Mouse (Mus musculus) left cerebral cortex, postnatal 36 days (tissue): ENCODE measurements around the gene C2cd2l. TPM values are rescaled to one million over a fixed set of nuclear protein-coding genes. Genes with fewer than 3 reads are reported as not detected.
"Not testable (repeated sequence)": the region's sequence is repeated elsewhere in the genome, so short reads cannot be mapped to it uniquely, and the experiment has no call there.

ENCODE experiments used
- DNase-seq, 2 experiments: peaks; one replicate each; pipeline ENCODE4 v3.0.0; 2021 to 2022; ENCODE audit warnings: low spot score in 2 of 2, mixed read lengths in 1 of 2
- intact Hi-C: fragments of 180-260 bp; cut with DNase I; formaldehyde crosslinking; loops from one replicate; pipeline ENCODE4 v1.15.1; 2025
- total RNA-seq, 2 experiments: library from RNA; stranded (reverse); gene quantifications; 2 replicates each; pipeline ENCODE4 v1.2.3; 2021

C2cd2l gene
- total RNA-seq = 100 to 1,000 TPM; 213 to 219 TPM

DNA sequence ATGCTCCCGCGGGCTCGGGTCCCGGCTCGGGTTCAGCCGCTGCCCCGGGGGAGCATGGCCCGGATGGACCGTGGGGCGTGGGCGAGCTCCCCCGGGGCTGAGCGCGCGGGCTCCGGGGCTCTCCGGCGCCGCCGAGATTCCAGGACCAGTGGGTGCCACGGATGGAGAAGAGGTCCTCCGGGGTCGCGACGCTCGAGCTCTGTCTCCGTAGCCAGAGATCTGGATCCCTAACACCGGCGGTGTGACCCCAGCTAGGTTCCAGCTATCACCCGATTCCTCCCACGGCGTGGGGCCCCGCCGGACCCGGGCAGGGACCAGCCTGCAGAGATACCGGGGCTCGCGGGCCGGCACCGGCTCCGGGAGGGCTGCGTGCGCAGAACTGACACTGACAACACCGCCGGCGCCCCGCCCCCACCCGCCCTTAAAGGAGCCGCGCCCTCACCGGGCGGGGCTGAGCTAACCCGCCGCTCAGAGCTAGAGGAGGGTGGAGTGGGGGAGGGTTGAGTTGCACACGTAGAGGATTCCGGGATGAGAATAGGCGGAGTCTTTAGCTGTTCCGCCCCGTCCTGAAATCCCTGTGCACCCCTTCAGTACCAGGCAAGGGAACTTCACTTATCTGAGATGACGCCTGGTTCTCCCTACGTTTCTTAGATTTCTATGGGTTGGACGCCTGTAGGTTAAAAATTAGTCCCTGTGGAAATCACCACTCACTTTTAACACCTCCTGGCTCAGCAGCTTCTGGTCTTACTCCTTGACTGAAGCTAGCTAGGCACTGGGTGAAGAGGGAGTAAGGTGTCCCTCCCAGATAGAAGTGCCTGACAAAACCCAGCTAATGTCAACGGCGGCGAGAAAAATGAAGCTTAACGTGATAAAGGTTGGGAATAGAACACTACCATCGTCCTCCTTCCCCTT, at the start of gene C2cd2l:
TSS of gene C2cd2l (minus strand) at position 399 of the 912 bp plus-strand sequence.
- intact Hi-C loops = no loop called here
- DNase-seq = peak; percentile 88 to 90

DNA sequence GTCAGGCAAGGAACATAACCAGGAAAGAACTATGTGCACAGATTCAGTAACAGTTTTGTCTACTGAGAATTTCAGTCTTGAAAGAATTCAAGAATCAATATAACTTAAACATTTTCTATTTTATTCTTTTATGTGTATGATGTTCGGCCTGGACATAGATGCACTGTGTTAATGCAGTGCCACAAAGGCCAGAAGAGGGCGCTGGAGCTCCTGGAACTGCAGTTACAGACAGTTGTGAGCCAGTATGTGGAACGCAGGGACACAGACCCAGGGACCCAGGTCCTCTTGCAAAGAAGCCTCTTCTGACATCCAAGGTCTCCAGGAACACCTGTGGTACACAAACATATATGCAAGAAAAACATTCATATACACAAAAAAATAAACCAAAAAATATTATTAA, 44.4 kb upstream of the C2cd2l start:
- no peak for DNase-seq
- intact Hi-C loops = no loop called here

DNA sequence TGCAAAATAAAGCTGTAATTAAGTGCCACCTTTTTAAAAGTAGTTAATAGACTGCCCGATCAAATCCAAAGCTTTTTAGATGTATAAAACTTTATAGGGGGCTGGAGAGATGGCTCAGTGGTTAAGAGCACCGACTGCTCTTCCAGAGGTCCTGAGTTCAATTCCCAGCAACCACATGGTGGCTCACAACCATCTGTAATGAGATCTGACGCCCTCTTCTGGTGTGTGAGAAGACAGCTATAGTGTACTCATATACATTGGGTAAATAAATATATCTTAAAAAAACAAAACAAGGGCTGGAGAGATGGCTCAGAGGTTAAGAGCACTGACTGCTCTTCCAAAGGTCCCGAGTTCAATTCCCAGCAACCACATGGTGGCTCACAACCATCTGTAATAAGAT, 41.8 kb upstream of the C2cd2l start:
- intact Hi-C loops, DNase-seq: not testable (repeated sequence)

DNA sequence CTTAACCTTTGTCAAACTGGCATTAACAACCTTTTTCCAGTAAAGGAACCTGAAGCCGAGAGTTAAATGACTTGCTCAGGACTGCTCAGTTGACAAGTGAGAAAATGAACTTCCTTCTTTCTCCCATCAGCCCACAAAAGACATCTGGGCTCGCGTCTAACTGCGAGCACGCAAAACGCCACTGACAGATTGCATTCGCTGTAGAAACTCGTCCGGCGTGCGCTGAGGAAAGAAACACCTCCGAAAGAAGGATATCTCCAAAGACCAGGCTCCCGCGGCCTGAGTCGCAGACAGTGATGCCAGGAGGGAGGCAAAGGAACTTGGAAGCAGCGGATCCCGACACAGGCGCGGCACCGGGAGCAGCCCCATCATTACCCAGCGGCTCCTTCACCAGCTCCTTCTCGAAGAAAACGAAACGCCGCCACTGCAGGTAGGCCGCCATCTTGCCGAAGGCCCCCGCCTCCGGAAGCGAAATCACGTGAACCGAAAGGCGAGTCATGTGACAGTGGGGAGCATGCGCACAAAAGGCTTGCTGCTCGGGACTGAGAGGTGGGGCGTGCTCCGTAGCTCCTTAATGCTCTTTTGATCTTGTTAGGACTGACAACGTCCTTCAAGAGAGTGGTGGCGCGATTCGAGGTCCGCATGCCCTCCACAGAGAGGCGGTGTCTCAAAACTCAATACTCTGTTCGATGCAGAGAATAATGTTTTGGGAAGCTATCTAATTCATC, 41.3 kb upstream of the C2cd2l start, which contains the start of gene Vps11:
TSS of gene Vps11 (minus strand) at position 481 of the 728 bp plus-strand sequence.
- intact Hi-C loops = no loop called here

DNA sequence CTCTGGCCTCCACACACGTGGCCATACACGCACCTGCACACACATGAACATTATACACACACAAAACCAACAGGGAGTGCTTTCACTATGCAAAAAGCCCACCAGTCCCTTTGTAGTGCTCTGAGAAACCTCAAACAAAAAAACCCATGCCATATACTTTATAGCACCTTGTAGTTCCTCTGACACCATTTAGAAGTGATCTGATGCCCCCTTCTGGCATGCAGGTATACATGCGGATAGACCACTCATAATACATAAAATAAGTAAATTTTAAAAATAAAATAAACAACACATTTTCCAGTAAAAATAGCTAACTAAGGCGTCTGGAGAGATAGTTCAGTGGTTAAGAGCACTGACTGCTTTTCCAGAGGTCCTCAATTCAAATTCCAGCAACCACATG, 37.1 kb upstream of the C2cd2l start:
- no peak for DNase-seq
- intact Hi-C loops = no loop called here

More for the DNA sequence above, 41.3 kb upstream of the C2cd2l start, which contains the start of gene Vps11:
- peak; percentile 91 to 94 for DNase-seq

DNA sequence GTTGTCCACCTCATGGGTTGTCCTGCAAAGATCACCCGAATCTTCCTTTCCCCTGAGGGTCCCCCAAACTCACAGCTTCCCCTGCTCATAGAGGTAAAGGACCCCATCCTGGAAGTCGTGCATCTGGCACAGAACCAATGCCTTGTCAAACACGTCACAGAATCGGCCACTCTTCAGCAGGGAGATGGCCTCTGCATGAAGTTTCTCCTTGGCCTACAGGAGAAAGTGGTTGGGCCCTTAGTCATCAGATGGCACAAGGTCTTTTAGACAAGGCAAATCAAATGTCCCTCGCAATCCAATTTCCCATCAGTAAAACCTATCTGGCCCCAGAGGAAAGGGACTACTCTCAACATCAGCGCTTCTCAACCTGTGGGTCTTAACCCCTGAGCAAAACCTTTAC, 33.1 kb upstream of the C2cd2l start:
- intact Hi-C loops = no loop called here
- no peak for DNase-seq

DNA sequence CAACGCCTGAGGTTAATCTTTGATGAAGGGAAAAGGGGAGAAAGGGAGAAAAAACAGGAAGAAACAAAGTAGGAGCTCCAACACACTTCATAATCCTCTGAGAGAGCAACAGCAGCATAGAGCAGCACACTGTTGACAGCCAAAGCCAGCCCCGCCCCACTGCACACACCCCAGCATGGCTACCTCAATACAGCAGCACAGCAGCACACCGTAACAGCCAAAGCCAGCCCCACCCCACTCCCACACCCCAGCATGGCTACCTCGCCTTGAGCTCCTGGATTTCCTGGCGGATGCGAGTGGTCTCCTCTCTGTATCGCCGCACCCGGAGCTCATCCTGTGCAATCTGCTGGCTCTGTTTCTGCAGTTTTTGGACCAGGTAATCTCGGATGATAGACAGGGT, 32.3 kb upstream of the C2cd2l start:
- intact Hi-C loops = no loop called here

DNA sequence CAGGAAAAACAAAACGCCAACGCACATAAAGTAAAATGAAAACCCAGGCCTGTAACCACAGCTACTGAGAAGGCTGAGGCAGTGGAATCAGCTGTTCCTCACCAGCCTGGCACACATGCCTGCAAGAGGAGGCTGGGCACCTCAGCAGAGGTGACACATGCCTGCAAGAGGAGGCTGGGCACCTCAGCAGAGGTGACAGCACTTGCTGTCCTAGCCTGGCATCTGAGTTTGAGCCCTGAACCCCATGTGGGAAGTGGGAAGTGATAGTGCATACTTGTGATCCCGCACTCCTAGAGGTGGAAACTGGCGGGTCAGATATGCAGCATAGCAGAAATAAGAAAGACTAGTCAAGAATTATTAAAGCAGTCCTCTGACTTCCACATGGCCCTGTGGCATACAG, 31.3 kb upstream of the C2cd2l start:
- intact Hi-C loops = no loop called here
- no peak for DNase-seq

More for the DNA sequence above, 32.3 kb upstream of the C2cd2l start:
- DNase-seq = no peak

DNA sequence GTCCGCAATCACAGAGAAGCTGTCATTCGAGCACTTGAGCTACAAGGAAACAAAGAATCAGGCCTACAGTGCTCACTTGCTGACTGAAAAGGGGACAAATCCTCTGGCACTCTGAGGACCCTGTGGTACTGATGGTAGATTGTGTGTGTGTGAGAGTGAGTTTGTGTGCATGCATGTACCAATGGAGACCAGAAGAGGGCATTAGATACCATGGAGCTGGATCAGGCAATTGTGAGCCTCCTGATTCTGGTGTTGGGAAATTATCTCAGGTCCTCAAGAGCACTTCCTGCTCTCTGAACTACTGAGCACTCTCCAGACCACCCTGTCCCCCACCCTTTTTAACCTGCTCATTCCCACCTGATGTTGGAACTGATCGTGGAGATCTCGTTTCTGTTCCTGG, 28.5 kb upstream of the C2cd2l start:
- intact Hi-C loops = no loop called here
- no peak for DNase-seq

DNA sequence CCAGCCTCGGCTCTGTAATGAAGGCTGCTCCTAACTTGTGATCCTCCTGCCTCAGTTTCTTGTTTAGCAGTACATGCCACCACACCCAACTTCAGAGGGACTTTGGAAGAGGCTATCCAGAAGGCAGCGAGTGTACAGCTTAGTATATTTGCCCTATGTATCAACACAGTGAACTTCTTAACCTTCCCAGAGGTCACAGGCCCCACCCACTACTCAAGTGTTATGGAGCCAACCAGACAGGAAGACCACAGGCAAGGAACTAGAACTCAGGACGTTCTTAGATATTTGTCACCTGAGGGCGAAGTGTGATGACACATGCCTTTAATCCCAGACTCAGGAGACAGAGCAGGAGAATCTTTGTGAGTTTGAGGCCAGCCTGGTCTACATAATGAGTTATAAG, 27.5 kb upstream of the C2cd2l start:
- intact Hi-C loops = no loop called here
- no peak for DNase-seq

DNA sequence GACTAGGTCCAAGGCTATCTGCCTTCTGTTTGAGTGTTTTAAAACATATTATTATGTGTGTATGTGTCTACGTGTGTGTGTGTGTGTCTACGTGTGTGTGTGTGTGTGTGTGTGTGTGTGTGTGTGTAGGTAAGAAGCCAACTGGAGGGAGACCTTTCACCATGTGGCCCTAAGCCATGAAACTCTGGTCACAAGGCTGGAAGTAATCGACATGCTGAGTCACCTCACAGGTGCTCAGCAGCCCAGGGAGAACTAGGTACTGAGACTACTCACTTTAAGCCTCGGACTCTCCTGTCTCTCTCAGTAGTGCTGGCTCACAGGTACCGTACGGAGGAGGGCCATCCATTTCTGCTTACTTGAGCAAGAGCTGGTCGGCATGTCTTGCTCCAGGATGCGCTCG, 27.1 kb upstream of the C2cd2l start:
- no peak for DNase-seq
- intact Hi-C loops = no loop called here

DNA sequence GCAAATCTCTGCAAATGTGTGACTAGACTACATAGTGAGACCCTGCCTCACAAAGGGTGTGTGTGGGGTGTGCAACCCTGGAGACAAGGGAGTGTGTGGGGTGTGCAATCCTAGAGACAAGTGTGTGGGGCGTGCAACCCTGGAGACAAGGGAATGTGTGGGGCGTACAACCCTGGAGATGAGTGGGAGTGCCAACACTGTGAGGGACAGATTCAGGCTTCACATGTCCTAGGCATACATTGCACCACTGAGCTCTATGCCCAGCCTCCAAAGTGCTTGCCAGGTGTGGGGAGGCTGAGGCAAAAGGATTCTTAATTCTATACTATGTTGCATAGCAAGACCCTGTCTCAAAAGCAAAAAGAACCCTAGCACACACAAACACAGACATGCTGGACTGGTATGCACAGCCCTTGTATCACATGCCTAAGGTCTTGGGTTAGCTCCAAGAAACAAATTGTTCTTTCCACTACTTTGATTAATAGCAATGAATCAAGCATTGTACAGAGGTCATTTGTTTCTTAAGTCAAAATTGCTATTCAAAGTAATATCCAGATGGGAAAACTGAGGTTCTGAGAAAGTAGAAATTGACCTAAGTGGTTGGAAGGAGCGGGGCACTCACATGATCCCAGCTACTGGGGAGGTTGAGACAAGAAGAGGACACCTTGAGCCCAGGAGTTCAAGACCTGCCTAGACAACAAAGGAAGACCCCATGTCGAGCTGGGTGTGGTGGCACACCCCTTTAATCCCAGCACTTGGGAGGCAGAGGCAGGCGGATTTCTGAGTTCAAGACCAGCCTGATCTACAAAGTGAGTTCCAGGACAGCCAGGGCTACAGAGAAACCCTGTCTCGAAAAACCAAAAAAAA, 25.7 kb upstream of the C2cd2l start:
- no peak for DNase-seq
- intact Hi-C loops = no loop called here

DNA sequence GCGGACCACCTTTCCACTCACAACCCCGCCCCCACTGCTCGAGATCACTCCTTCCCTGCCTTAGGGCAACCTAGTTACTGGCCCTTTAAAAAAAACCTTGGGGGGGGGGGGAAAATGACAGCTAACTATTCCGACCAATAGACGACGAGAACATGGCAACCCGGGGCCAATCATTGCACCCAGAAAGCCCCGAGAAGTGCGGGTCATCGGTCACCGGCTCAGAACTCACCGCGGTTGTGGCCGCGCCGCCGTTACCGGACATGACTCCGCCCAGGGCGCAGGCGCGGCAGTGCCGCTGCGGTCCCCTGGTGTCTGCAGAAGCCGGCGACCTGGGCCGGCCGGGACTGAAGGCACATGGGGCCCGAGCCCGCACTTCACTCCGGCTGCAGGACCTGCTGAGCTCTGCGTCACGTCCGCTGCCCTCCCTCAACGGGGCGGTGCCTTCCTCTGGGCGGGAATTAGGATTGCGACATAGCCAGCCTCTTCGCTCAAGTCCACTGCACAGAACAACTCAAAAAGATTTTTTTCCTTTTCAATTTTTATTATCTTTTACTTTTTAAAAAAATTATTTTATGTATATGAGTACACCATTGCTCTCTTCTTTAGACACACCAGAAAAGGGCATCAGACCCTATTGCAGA, 23.8 kb upstream of the C2cd2l start, which contains the start of gene Hmbs:
TSS of gene Hmbs (minus strand) at position 448 of the 641 bp plus-strand sequence.
- DNase-seq = peak; percentile 92 to 93
- intact Hi-C loops = no loop called here

DNA sequence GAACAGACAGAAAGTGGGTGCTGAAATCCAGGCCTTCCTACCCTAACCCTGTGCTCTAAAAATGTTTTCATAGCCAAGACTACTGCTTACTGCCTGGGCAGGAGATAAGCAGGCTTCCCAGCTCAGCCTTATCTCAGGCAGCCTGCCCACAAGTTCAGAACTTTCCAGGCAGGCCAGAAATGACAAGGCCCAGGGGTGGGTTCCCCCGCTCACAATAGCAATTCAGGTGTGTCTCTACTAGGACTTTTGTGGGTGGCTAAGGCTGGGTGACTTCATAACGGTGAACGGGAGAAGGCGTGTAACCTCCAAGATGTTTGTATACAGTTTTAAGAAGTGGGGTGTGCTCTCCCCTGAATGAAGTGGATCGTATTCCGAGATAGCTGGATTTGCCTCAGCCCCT, 23.2 kb upstream of the C2cd2l start:
- intact Hi-C loops = no loop called here
- no peak for DNase-seq

DNA sequence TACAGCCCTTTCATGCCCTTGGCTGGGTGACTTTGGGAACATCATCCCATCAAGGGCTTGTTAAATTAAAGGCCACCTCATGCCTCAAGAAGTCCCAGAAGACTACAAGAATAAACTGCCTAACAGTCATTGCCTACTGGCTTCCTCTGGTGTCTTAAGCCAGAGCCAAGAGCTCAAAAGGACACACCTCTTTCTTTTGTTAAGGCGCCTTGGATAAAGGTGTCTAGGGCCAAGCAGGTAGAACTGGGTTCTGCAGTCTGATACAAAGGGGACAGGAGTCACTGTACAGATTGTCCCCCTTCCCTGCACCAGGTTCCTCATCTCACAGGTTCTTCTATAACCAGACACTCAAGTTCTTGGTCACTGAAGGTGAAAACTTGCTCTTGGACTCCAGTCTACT, 22.5 kb upstream of the C2cd2l start:
- no peak for DNase-seq
- intact Hi-C loops = no loop called here

DNA sequence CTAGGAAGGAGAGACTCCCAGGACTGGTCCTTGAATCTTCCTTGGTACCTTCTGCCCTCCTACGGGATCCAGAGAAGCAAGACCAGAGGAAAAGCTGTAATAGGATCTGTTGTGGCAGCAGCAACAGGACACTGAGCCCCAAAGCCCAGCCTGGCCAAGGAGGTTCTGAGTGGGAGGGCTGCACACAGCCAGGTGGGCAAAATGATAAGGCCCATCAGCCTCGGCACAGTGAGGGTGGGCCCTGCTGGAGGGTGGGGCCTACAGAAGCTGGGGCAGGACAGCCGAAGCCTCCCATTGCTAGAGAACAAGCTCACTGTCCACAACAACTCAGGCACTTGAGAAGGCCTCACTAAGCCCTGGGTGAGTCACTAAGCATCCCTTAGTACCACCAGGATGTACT, 22.1 kb upstream of the C2cd2l start:
- no peak for DNase-seq
- intact Hi-C loops = no loop called here

DNA sequence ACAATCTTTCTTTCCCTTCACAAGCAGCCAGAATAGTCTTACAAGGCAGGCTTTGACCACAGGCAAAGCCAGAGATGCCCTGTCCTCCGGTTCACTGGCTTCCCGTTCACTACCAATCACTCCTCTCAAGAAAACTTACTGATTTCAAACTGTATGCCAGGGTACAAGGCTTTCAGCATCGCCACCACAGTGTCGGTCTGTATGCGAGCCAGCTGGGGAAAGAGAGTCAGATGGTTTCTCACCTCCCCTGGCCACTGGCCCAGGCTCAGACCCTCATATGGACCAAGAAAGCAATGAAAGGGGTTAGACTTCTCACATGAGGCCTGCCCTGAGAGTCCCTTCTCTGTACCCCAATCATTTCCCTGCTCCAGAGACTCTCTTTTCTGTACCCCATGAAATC, 21.4 kb upstream of the C2cd2l start:
- DNase-seq = no peak
- intact Hi-C loops = no loop called here

DNA sequence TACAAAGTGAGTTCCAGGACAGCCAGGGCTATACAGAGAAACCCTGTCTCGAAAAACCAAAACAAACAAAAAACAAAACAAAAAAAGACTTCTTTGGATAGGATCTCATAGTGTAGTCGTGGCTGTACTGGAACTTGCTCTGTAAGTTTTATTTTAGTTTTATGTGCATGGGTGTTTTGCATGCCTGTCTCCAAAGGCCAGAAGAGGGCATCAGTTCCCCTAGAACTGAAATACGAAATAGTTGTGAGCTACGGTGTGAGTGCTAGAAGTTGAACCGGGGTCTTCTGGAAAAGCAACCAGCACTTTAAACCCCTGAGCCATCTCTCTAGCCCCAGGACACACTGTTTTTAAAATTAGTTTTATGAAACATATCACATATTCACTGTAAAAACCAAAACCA, 18.5 kb upstream of the C2cd2l start:
- intact Hi-C loops = loop anchor here (10.0 kb wide), 1 partner anchor 104 kb away; the partner anchor contains the start of gene Cbl
- DNase-seq = no peak
